Mouse (Mus musculus) liver, embryonic 13.5 days (tissue): ENCODE results near the gene Snd1. TPM values are rescaled to one million over a fixed set of nuclear protein-coding genes. Genes with fewer than 3 reads are reported as not detected.

ENCODE experiments used
- ATAC-seq: fragments of 200-750 bp; cut with Nextera tagmentation; 2 replicates; pipeline ENCODE4 v1.8.0; 2017; ENCODE audit warnings: low read depth, mild to moderate bottlenecking, moderate number of reproducible peaks, moderate library complexity
- DNase-seq: peaks from one replicate; pipeline ENCODE4 v3.0.0; 2022
- H3K27ac ChIP-seq: fragments of 300-500 bp; sonication (generic); 2 replicates; pipeline ENCODE4 v1.5.1; 2015; ENCODE audit warnings: moderate library complexity, mild to moderate bottlenecking, inconsistent platforms
- H3K27me3 ChIP-seq: fragments of 300-500 bp; sonication (generic); 2 replicates; pipeline ENCODE4 v1.6.1; 2015; ENCODE audit warnings: mild to moderate bottlenecking, inconsistent platforms
- H3K36me3 ChIP-seq: fragments of 300-500 bp; sonication (generic); 2 replicates; pipeline ENCODE4 v1.6.1; 2015; ENCODE audit warnings: mild to moderate bottlenecking, inconsistent platforms
- H3K4me1 ChIP-seq: fragments of 300-500 bp; sonication (generic); replicated peaks from 2 replicates; pipeline ENCODE4 v1.6.1; 2015; ENCODE audit warnings: inconsistent platforms
- H3K4me2 ChIP-seq: fragments of 300-500 bp; sonication (generic); 2 replicates; pipeline ENCODE4 v1.6.1; 2015; ENCODE audit warnings: inconsistent platforms, mild to moderate bottlenecking, moderate library complexity
- H3K4me3 ChIP-seq: fragments of 300-500 bp; sonication (generic); replicated peaks from 2 replicates; pipeline ENCODE4 v1.5.1; 2015; ENCODE audit warnings: mild to moderate bottlenecking, inconsistent platforms
- H3K9ac ChIP-seq: fragments of 300-500 bp; sonication (generic); 2 replicates; pipeline ENCODE4 v1.6.1; 2015; ENCODE audit warnings: mild to moderate bottlenecking, inconsistent platforms
- H3K9me3 ChIP-seq: fragments of 300-500 bp; sonication (generic); replicated peaks from 2 replicates; pipeline ENCODE4 v1.6.1; 2016; ENCODE audit warnings: inconsistent platforms
- WGBS: fragments of 180-500 bp; shearing (Covaris S2); methylation state at CpG from one replicate; pipeline ENCODE4 v1.1.7; 2015; ENCODE audit not compliant: insufficient replicate concordance; 5-methylcytosine and 5-hydroxymethylcytosine counted together
- polyA plus RNA-seq: library from polyadenylated mRNA; unstranded; fragments of >200 nt; fragmentation: Nextera tagmentation; extraction: Ambion mirVana; gene quantifications from 2 replicates; pipeline ENCODE4 v1.2.1, GENCODE M21; 2015

Snd1 gene
- polyA plus RNA-seq, 1 experiment from 2014 or later: 55.2 TPM

DNA sequence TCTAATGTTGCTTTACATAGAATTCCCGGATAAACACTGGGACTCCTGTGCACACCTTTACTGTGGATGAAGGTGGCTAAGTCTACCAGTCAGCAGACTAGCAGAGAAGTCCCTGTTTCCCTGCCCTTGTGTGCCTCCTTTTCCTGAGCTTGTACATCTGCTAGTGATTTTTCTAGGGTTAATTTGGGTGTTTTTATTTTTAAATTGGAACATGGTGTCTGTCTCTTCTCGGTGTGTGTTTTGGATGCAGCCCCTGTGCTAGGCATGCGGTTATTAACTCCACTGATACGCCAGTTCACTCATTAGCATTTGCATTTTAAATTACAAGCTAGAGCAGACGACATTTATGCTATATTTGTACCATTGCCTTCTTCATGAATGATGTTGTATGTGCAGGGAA is 278.7 kb downstream of the Snd1 start:
- no peaks in the 10 kb centered on the region for H3K27me3 ChIP-seq
- ATAC-seq: no peak
- H3K4me2 ChIP-seq: no peak overlapping the region

DNA sequence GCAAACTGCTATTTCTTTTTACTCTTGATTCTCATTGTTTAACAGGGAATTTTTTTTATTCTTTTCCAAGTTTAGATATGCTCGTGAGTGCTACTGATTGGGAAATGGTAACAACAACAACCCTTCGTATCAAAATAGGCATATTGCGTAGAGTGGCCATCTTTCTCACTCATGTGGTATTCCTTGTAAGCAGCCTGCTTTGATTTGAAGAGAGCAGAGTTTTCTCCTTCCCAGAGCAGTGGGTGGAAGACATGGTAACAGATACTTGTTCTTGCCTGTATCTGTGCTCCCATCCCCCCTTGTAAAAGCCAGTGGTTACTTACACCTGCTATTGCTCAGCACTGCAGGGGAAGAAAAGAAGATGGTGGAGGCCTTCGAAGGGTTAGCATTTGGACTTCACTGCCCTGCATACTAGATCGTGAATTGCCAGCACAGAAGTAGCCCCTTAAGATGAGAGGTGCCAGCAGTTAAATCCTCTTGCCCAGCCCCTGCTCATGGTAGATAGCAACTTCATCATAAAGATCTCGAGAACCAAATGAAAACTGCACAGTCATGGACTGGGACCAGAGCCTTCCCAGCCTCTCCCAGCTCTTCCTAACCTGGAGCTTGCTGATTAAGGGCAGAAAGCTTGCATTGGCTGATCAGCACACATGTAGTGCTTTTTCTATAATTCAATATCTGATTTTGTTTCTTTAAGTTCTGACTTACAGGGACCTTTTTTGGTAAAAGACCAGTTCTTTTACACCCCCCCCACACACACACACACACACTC is 279.4 kb downstream of the Snd1 start:
- ATAC-seq: peak; percentile 88
- Histone ChIP-seq H3K4me3 (no peak overlapping the region), H3K4me2 (0 out of 2 replicates have a peak overlapping the region, but pooled peaks have one; percentile 12), H3K27ac (peak overlapping the region; percentile 4; the same call in 1 of the 2 replicates), H3K36me3 (peaks cover 4% of the 10 kb centered on the region), H3K9ac (0 out of 2 replicates have a peak overlapping the region, but pooled peaks have one; percentile 10), H3K4me1 (peaks cover 22% of the 10 kb centered on the region), H3K9me3 (no peaks in the 10 kb centered on the region), H3K27me3 (no peaks in the 10 kb centered on the region)
- 64% methylated on average over 6 of the region's 6 CpGs for WGBS
- peak; percentile 29 for DNase-seq

More for the DNA sequence above, 278.7 kb downstream of the Snd1 start:
- H3K36me3 ChIP-seq: peaks cover 4% of the 10 kb centered on the region
- WGBS: 81% methylated on average over 5 of the region's 5 CpGs
- no peak overlapping the region for H3K27ac ChIP-seq
- H3K4me3 ChIP-seq: no peak overlapping the region
- H3K9ac ChIP-seq: no peak overlapping the region
- no peaks in the 10 kb centered on the region for H3K9me3 ChIP-seq
- DNase-seq: no peak
- H3K4me1 ChIP-seq: peaks cover 22% of the 10 kb centered on the region

DNA sequence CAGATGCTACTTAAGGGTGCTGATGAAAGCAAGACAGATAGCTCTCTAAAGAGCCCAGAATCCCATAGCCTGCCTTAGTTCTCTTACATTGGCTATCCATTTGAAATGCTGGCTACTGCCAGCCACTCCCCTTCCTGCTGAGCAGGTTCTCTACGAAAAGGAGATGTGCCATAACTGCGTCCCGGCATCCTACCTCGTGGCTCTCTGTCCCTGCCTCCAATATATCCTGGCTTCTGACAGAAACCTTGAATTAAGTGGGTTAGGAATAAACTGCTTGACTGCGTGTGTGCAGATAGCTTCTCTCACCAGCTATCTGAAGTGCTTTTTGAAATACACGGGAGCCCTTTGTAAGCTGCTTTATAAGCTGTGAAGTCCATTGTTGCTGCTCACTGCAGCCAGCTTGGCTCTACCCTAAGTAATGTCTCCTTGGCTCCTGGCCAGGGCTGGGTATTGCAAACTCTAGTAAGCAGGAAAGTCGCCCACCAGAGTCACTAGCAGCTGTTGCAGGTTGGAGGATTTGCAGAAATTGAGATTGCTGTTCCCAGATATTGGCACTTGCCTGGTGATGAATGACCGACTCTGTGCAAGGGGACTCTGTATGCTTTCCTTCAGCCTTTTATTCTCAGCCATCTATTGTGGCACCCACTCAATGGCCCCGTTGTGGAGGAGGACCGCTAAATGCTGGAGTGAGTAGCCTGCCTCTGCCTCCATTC is 281.5 kb downstream of the Snd1 start:
- Histone ChIP-seq H3K9me3 (no peaks in the 10 kb centered on the region), H3K4me3 (no peak overlapping the region), H3K4me2 (no peak overlapping the region), H3K4me1 (peaks cover 22% of the 10 kb centered on the region), H3K27me3 (no peaks in the 10 kb centered on the region), H3K36me3 (peaks cover 7% of the 10 kb centered on the region), H3K27ac (no peak overlapping the region), H3K9ac (no peak overlapping the region)
- WGBS: 83% methylated on average over 10 of the region's 10 CpGs
- DNase-seq: no peak
- no peak for ATAC-seq

DNA sequence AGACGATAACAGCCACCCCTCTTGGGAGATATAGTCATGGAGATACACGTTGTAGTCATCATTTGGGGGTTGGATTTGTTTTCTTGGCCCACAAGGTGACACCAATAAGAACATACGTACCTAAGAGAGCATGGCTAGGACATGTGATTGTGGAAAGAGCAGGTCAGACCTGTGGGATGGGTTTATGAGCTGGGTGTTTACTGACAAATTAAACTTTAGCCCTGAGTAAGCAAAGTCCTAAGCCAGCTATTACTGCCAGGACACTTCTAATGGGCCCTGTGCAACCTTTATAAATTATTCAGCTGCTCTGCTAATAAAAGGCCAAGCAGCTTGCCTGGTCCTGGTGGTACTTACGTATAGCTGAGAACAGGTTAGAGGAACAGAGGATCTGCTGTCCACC is 283.4 kb downstream of the Snd1 start:
- Histone ChIP-seq H3K36me3 (peaks cover 7% of the 10 kb centered on the region), H3K27ac (no peak overlapping the region), H3K4me1 (peaks cover 22% of the 10 kb centered on the region), H3K9me3 (no peaks in the 10 kb centered on the region), H3K4me3 (no peak overlapping the region), H3K4me2 (no peak overlapping the region), H3K27me3 (no peaks in the 10 kb centered on the region), H3K9ac (no peak overlapping the region)
- 72% methylated on average over 4 of the region's 4 CpGs for WGBS
- ATAC-seq: peak; percentile 24; the same call in 1 of the 2 replicates
- DNase-seq: no peak

DNA sequence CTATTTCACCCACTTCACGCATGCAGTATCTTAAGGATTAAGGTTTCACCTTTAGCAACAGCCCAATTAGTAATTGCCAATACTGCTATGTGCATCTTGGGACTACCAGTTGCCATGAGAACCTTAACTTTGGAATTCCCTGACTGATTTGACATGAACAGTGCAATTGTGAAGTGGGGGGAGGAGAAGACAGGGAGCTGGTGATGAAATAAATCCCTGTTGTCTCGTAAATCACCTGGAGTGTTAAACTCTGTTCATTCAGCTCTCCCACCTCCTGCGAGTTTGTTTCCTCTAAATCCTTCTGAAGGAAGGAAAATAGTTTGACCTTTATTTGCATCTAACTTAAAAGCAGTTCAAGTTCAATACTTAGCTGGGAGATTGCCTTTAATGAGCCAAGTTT is 286.8 kb downstream of the Snd1 start:
- Histone ChIP-seq H3K4me2 (no peak overlapping the region), H3K36me3 (0 out of 2 replicates have a peak, but pooled peaks cover 3% of the 10 kb centered on the region), H3K4me3 (no peak overlapping the region), H3K4me1 (no peaks in the 10 kb centered on the region), H3K9ac (no peak overlapping the region), H3K9me3 (no peaks in the 10 kb centered on the region), H3K27ac (no peak overlapping the region), H3K27me3 (no peaks in the 10 kb centered on the region)
- ATAC-seq (no peak), DNase-seq (no peak)
- 71% methylated on average over 3 of the region's 3 CpGs for WGBS

DNA sequence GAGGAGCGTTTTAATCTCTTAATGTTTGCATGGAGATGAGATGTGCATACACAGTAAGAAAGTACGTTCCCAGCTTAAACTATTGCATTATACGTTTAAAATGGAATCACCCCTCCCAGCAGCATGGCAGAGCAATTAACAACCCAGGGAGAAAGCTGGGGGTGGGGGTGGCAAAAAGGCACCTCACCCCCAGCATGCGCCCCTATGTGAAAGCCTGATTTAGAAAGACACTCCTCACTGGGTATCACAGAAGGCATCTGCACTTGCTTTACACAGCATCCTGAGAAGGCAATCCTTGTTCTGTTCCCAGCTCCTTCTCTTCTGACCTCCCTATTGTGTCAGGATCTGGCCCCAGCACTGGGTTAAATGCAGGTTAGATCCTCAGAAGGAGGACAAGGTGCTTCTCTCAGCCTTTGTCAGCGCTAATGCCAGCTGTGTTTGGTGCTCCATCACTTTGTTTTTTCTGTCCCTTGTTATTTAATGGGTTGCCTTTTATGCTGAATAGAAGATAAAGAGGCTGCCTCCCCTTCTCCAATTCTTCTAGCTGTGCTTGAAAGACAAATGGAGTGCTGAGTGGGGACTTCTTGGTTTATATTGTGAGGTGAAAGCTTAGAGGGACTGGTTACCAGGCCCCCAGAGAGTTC is 287.3 kb downstream of the Snd1 start:
- H3K27me3 ChIP-seq: no peaks in the 10 kb centered on the region
- no peaks in the 10 kb centered on the region for H3K4me1 ChIP-seq
- H3K4me3 ChIP-seq: no peak overlapping the region
- ATAC-seq: no peak
- no peak overlapping the region for H3K27ac ChIP-seq
- 0 out of 2 replicates have a peak, but pooled peaks cover 3% of the 10 kb centered on the region for H3K36me3 ChIP-seq
- DNase-seq: no peak
- no peak overlapping the region for H3K4me2 ChIP-seq
- no peak overlapping the region for H3K9ac ChIP-seq
- no peaks in the 10 kb centered on the region for H3K9me3 ChIP-seq
- WGBS: 72% methylated on average over 5 of the region's 5 CpGs

DNA sequence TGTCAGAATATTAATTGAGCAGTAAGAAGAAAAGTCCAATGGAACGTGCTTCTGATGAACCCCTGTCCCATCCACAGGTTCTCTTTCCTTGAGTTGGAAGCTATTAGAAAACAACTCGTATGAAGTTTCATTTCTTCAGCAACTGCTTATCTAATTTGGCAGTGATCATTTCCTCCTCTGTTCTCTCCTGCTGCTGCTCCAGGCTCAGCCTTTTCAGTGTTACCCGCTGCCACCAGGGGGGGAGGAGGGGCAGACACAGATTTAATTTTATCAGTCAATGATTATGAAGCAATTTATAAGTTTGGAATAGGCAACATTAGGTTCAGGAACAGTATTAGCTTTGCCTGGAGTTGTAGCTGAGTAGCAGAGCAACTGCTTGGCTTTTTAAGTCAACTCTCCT is 291.7 kb downstream of the Snd1 start:
- Histone ChIP-seq H3K4me1 (no peaks in the 10 kb centered on the region), H3K27ac (no peak overlapping the region), H3K9me3 (no peaks in the 10 kb centered on the region), H3K27me3 (no peaks in the 10 kb centered on the region), H3K4me3 (no peak overlapping the region), H3K9ac (no peak overlapping the region), H3K36me3 (peaks cover 18% of the 10 kb centered on the region; the same call in 1 of the 2 replicates), H3K4me2 (no peak overlapping the region)
- ATAC-seq: no peak
- WGBS: 54% methylated on average over 3 of the region's 3 CpGs
- no peak for DNase-seq

DNA sequence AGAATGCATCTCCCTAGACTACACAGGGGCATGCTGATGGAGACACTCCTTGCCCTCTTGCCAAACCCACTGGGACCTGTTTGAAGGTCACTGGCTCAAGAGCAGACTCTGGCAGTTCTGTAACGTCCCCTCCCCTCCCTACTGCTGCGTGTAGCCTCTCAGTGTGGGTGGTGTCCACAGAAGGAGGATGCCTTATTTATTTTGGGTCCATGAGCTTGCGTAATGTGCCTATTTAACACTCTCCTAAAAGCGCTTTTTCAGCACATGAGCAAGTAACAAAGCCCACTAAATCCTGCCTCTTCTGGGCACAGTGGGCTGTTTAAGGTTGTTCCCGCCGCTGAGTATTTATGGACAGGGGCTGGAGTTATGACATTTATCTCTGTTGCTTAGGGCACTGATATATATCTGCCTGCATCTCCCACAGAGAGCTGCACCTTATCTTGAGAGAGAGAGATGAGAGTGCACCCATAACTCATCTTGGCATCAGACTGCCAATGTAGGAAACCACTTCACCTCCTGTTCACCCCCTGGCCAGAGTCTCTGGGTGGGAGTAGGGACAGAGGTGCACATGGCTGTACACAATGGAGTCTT is 293.0 kb downstream of the Snd1 start:
- H3K9ac ChIP-seq: no peak overlapping the region
- 83% methylated on average over 6 of the region's 6 CpGs for WGBS
- peaks cover 18% of the 10 kb centered on the region; the same call in 1 of the 2 replicates for H3K36me3 ChIP-seq
- no peaks in the 10 kb centered on the region for H3K4me1 ChIP-seq
- DNase-seq: no peak
- H3K27me3 ChIP-seq: no peaks in the 10 kb centered on the region
- no peak for ATAC-seq
- H3K27ac ChIP-seq: no peak overlapping the region
- no peak overlapping the region for H3K4me3 ChIP-seq
- H3K9me3 ChIP-seq: no peaks in the 10 kb centered on the region
- H3K4me2 ChIP-seq: no peak overlapping the region

DNA sequence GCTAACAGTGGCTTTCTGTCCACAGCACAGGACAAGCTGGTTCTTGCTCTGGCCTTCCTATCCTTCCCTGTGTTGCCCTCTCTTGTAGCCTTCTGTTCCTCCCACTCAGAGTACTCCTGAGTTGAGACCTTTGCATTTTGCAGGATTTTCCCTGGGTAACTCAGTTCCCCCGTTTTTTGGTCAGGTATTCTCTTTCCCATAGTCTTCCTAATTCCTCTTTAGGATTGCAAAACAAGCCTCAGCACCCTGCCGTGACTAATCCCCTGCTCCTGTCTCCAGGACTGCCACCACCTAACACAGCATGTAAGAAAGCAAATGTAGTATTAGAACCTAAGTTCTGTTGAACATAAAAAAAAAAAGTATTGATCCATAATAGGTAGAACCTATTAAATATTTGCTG is 296.4 kb downstream of the Snd1 start:
- Histone ChIP-seq H3K36me3 (peaks cover 18% of the 10 kb centered on the region; the same call in 1 of the 2 replicates), H3K27me3 (no peaks in the 10 kb centered on the region), H3K4me2 (no peak overlapping the region), H3K4me3 (no peak overlapping the region), H3K9ac (no peak overlapping the region), H3K27ac (no peak overlapping the region), H3K4me1 (no peaks in the 10 kb centered on the region), H3K9me3 (no peaks in the 10 kb centered on the region)
- ATAC-seq (no peak), DNase-seq (no peak)
- 46% methylated on average over 2 of the region's 2 CpGs for WGBS

DNA sequence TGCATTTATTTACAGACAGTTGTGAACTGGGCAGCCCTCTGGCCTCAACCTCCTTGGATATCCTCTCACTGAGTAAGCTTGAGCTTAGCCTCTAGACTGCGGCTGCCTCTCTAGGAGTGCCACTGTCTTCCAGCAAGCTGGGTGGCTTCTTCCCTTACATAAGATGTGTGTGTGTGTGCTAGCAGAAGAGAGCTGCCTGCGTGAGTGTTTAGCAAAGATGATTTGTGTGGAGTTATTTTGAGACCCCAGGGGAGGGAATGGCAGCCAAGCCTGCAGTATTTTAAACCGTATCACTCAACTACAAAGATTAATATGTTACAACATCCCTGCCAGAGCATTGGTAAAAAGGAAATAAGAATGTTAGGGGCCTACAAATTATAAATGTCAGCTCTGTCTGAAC is 306.8 kb downstream of the Snd1 start:
- Histone ChIP-seq H3K9ac (no peak overlapping the region), H3K9me3 (no peaks in the 10 kb centered on the region), H3K4me1 (peaks cover 15% of the 10 kb centered on the region), H3K27ac (no peak overlapping the region), H3K4me3 (no peak overlapping the region), H3K36me3 (no peaks in the 10 kb centered on the region), H3K4me2 (no peak overlapping the region), H3K27me3 (no peaks in the 10 kb centered on the region)
- 69% methylated on average over 3 of the region's 3 CpGs for WGBS
- no peak for ATAC-seq
- DNase-seq: no peak

DNA sequence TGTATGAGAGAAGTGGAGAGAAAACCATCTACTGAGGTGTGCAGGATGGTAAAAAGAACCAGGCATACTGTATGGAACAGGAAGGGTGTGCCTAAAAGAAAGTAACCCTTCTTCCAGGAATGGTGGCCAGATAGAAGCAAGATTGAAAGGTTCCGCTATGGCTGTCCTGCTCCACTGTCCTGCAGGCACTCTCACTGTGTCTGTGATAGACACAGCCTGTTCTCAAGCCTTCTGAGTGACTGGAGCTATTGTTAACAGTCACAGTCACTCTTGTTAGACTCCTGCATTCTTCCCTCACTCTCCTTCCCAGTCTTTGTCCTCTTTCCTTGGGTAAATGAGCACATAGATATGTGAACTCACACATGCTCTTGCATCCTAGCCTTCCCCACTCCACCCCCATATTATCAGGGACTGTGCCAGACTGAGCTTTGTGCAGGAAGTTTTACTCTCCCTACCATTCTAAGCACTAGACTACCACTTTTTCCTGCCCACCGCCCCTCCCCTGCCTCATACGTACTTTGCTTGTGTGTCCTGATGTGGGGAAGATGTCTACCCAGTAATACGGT is 308.2 kb downstream of the Snd1 start:
- no peak overlapping the region for H3K4me3 ChIP-seq
- H3K9ac ChIP-seq: no peak overlapping the region
- ATAC-seq: no peak
- DNase-seq: no peak
- H3K9me3 ChIP-seq: no peaks in the 10 kb centered on the region
- no peak overlapping the region for H3K4me2 ChIP-seq
- H3K27me3 ChIP-seq: no peaks in the 10 kb centered on the region
- H3K27ac ChIP-seq: no peak overlapping the region
- no peaks in the 10 kb centered on the region for H3K36me3 ChIP-seq
- H3K4me1 ChIP-seq: peaks cover 25% of the 10 kb centered on the region
- WGBS: 69% methylated on average over 4 of the region's 4 CpGs
